Mouse (Mus musculus): ENCODE data around the gene Aes.

Gene Aes

DNA sequence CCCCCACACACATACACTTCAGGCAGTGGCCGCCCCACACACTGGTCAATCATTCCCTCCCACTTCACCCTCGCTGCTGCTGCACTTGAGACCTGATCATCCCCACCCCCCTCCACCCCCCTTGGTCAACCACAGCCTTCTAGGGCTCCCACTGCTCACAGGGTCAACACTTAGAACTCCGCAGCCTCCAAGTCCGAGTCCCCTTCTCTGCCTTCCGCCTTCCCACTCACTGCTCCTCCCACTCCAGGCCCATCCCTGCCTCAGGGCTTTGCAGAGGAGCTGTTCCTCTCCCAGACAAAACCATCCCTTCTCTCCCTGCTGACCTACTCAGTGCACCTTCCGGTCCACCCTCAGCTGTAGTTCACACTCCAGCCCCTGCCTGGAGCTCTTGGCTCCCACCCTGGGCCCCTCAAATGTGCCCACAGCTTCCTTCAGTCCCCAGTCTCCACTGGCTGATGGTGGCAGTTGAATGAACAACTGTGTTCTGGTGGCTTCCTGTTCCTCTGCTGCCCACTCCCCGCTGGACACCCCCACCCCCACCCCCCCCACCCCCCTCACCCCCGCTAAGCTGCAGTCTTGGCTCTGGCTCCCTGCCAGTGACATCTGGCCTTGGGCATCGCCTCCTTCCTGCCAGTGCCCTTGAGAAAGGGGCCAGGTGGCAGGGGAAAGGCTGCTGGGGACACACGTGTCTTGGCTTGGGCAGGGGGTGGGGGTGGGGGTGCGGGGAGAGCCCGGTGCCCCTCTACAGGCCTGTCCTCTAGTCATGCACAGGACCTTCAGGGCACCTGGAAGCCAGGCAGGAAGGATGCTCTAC, 38.1 kb downstream of the Aes start:
- DNase-seq (ENCODE audit: low read depth, low spot score) = peak; percentile 44

DNA sequence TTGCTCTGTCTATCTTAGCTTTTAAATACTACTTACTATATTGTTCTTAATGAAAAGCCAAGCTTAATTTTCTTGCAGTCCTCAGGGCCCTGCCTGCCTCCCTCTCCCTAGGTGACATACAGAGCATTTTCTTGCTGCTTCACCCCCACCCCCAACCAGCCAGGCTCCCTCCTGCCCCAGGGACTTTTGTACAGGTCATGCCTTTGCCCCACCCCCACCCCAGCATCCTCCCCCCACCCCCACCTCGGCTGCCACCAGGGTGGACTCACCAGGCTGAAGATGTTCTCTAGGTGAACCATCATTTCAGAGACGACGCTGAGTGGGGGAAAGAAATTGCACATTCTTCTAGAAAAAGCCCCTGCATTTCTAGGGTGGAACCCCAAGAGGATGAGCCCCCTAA, 39.1 kb downstream of the Aes start:
- DNase-seq (ENCODE audit: low read depth, low spot score) = no peak

DNA sequence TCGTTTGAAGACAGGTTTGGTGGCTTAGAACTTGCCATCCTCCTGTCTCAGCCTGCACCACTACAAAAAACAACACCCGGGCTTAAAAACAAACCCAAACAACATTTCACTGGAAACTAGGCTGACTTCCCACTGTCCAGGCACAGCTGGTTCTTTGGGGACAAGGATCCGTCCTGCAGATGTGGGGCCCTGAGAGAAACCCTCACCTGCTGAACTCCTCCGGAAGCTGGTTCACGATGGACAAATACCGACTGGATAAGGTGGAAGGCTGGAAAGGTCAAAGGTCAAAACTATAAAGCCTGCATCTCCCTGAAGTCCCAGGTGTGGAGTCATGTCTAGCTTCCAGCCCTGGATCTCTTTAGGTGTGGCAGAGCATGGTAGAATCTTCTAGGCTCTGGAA, 39.6 kb downstream of the Aes start:
- no peak for DNase-seq (ENCODE audit: low read depth, low spot score)

DNA sequence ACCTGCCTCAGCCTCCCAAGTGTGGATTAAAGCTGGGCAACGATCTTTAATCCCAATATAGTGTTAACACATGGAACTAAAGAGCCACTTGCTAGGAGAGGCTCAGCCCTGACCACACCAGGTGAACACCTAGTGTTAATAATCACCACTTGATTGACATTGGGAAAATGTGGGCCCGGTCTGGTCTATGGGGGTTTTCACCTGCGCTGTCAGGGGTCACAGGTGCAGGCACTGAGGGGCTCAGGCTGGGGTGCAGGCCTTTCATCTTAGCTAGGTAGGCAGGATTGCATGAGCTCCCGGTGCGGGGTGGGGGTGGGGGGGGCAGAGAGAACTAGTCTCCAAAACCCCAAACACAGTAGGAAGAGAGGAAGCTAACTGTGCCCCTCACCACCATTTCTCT, 40.3 kb downstream of the Aes start:
- DNase-seq (ENCODE audit: low read depth, low spot score) = no peak

DNA sequence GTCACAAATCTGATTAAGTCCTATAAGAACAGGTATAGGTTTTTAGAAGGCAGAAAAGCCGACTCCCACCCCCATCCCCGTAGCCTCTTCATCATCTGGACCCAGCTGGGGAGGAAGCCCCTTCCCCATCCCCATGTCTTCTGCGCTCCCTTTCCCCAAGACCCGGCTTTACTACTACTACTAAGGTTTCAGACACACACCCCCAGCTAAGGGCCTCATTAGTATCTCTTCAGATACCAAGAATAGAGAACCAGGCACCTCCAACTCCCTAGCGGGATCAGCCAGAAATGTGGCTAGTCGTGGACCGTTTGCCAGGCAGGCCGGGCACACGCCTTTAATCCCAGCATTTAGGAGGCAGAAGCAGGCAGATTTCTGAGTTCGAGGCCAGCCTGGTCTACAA, 40.8 kb downstream of the Aes start:
- DNase-seq (ENCODE audit: low read depth, low spot score) = no peak

DNA sequence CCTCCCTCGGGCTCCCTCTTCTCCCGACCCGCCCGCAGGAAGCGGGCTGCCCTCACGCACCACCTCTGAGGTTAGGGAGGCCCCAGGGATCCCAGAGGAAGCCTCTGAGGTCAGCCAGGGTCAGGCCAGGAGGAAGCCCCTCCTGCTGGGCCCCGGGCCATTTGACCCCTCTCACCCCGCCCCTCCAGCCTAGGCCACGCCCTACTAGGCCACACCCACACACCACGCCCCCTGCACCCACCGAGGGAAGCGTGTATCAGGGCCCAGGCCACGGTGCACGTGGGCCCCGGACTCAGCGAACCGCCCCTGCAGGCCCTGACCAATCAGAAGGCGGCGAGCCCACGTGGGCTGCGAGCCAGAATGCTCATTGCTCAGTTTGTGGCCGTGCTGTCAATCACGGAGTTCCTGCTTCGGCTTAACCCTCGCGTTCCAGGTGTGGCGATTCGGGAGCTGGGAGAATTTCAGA, 41.5 kb downstream of the Aes start, which contains the start of gene Tle6:
Gene Tle6, minus strand, starts transcription at position 336 of the 466 bp plus-strand sequence.
- DNase-seq (ENCODE audit: low read depth, low spot score) = peak; percentile 98

DNA sequence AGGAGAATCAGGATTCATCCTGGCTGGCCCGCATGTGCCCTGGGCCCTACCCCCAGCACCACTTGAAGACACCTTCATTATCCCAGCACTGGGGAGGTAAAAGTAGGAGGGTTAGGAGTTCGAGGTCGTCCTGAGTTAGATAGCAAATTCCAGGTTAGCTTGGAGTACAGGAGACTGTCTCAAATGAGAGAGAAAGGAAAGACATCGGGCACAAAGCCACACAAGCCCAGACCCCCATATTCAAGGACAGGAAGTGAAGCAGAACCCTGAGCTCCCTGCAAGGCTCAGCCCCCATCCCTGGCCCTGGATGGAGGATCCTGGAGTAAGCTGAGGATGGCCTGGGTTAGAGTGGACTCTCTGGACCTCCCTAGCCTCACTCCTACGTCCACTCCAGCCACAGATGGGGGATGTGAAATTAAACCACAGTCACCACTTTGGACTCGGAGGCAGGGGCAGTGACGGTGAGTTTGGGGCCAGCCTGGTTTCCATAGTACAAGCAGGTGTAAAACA, 42.2 kb downstream of the Aes start:
- no peak for DNase-seq (ENCODE audit: low read depth, low spot score)

DNA sequence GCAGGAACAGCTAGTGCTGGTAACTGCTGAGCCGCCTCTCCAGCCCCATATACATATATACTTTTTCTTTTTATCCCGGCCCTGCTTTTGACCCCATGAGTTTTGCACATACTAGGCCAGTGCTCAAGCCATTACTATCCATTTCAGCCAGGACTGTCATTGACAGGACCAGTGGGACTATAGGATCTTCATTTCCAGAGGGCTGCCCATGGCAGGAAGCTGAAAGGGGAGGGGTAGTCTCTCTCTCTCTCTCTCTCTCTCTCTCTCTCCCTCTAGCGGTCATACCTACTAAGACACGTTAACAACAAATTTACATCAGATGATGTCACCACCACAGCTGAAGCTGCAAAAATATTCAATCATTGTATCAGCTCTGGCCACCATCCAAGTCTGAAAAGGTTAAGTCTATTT, 43.5 kb downstream of the Aes start:
- peak; percentile 79 for DNase-seq (ENCODE audit: low read depth, low spot score)

DNA sequence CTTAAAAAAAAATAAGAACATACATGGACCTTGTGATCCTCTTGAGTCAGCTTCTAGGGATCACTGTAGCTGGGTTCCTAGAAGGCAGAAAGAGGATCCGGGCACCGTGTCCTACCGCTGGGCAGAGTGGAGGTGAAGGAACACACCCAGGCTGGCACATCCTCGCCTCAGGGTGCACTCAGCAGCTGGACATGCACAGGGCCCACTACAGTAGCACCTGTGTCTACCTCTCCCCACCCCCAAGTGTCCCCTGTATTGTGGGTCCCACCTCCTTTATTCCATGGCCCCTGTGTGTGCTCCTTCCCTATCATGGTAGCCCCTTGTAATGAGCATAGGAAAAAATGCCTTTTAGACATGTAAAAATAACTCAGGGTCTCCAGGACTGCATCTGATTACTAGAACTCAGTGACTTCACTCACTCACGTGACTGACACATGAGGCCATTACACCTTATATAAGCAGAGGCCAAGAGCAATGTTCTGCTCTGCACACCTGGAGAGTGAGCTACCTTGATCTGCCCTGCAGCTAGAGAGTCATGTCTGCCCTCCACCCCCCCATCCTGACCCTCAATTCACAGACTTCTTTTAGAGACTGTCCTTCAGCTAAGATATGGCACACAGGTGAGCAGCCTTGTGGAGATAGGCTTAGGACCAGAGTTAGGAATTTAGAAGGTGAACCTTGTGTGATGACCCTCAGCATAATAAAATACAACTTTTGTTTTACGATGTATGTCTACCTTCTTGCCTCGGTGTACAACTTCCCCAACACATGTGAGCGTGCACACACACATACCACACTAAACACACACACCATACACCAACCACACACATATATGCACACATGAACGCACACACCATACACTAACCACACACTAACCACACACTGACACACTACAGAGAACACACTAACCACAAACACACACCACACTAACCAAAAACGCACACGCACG, 45.0 kb downstream of the Aes start:
- no peak for DNase-seq (ENCODE audit: low read depth, low spot score)

DNA sequence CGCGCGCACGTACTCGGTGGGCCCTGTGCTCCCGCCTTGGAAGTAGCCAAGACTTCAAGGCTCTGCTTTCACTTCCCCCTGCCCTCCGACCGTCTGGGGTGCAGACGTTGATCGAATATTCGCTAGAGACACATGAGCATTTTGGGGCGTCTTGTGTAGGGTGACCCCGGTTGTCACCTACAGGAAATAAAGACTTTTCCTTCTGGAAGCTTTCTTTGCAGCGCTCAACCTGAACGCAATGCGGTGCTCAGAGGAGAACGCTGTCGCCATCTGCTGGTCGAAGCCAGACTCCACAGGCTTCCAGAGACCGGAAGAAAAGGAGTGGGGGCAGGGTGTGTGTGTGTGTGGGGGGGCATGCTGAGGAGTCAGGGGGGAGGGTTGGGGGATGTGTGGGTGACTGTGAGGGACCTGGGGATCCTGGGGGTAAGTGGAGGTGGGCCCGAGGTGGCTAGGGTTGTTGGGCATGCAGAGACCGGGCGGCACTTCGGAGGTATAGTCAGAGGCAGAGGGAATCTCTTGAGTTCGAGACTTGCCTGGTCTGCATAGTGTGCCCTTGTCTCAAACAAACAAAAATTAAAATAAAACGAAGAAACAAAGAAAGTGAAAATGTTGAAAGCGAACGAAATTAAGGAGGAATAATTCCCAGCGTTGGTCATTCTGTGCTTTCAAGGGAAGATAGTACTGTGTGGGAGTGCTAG, 45.8 kb downstream of the Aes start:
- DNase-seq (ENCODE audit: low read depth, low spot score) = peak; percentile 91

DNA sequence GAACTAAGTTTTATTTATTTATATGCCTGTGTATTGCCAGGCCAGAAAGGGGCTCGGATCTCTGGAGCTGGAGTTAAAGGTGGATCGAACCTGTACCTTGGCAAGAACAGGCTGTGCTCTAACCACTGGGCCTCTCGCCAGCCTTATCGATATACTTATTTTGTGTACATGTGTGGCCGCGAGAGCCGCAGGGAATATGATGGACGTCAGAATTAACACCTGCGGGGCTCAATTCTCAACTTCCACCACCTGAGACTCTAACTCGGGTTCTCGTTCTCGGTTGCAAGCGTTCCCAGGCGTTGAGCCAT, 46.3 kb downstream of the Aes start:
- DNase-seq (ENCODE audit: low read depth, low spot score) = no peak

DNA sequence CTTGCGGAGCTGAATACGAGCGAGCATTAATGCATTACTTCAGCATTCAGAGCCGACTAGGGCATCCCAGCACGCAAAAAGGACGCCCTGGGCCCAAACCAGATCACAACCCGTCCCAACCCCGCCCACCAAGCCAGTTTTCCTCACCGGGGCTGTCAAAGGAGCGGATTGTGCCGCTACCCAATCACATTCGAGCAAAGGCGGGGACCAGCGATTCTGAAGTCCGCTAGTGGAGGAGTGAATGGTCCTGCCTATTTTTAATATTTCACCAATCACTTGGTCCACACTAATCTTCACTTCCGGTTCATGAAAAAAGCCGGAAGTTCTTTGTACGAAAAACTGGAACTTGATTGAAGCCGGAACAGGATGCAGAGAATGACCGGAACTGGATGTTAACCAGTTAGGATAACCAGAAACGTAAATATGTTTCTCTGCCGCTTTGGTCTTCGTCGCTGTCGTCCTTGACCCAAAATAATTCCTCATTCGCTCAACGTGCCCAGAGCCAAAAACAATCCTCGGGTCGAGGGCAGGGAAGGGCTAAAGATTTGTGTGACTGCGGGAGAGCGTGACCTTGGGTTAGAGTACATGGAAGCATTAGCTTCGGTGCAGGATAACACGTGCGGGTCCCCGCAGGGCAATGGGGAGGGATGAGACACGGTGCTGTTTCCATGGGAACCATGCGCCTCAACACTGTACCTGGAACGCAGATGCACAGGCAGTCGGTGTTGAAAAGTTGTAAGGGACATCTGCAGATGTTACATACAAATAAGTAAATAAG, 46.9 kb downstream of the Aes start, which contains the start of gene BC025920:
Gene BC025920, plus strand, starts transcription at position 297 of the 778 bp plus-strand sequence.
- peak; percentile 97 for DNase-seq (ENCODE audit: low read depth, low spot score)

DNA sequence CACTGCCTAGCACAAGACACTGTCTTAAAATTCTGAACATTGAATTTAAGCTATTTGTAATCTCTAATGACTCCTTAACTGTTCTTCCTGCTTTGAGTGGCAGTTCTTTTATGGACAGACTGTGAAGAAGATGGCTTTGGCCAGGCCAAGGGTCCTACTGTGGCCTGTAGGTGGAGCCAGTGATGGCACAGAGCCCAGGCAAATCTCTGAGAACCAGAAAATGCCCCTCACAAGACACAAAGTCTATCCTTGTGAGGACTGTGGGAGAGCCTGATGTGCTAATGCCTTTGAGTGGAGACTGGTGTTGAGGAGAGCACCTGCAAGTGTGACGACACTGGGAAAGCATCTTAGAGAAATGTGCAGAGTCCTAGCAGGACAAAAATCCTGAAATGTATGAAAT, 49.0 kb downstream of the Aes start:
- DNase-seq (ENCODE audit: low read depth, low spot score) = no peak

DNA sequence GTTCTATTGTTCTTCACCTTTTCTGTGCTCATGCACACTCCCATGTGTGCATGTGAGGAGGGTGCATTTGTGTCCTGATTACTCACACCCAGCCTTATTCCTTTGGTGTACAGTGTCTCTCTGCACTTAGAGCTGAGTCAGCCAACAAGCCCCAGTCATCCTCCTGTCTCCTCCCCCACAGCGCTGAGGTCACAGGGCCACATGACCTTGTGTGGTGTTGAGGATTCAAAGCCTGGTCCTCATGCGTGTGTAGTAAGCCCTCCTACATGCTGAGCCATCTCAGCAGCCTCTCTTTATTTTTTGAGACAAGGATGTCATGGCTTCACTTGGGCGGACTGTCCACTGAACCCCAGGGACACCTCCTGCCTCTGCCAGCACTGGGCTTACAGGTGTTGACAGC, 53.5 kb downstream of the Aes start:
- DNase-seq (ENCODE audit: low read depth, low spot score) = no peak

DNA sequence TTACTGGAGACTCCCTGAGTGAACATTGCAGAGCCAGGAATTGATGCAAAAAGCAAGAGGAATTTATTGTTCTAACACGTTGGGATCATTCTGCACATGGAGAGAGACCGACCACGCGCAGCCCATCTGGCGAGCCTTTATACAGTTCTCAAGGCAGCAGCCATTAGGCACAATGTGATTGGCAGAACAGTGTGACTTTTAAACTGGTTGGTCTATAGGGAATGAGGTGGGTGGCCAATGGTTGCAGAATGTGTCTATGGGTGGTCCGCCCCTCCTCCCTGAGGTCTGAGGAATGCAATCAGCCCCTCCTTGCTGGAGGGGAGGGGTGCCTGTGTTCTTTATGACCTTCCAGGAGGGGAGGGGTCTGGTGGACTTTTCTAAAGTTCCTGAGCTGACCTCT, 56.2 kb downstream of the Aes start:
- DNase-seq (ENCODE audit: low read depth, low spot score) = peak; percentile 64
